Mouse (Mus musculus) lung, embryonic 14.5 days (tissue): Measurements from ENCODE around the gene Izumo1. TPM values are rescaled to one million over a fixed set of nuclear protein-coding genes. Genes with fewer than 3 reads are reported as not detected.

Source experiments
- ATAC-seq: fragments of 200-750 bp; cut with Nextera tagmentation; 2 replicates; pipeline ENCODE4 v1.8.0; 2017; ENCODE audit warnings: mild to moderate bottlenecking, moderate TSS enrichment, moderate library complexity; ENCODE audit not compliant: insufficient read depth
- DNase-seq: peaks from one replicate; pipeline ENCODE4 v3.0.0-alpha.2; 2015
- H3K27ac ChIP-seq: fragments of 300-500 bp; sonication (generic); 2 replicates; pipeline ENCODE4 v1.5.1; 2014; ENCODE audit warnings: low read depth, mild to moderate bottlenecking, moderate library complexity
- H3K27me3 ChIP-seq: fragments of 300-500 bp; sonication (generic); 2 replicates; pipeline ENCODE4 v1.6.1; 2014; ENCODE audit warnings: low read length, control low read depth; ENCODE audit not compliant: insufficient read depth
- H3K36me3 ChIP-seq: fragments of 300-500 bp; sonication (generic); 2 replicates; pipeline ENCODE4 v1.6.1; 2014; ENCODE audit warnings: control low read depth; ENCODE audit not compliant: insufficient read depth
- H3K4me1 ChIP-seq: fragments of 300-500 bp; sonication (generic); 2 replicates; pipeline ENCODE4 v1.6.1; 2014; ENCODE audit warnings: antibody characterized with exemption, control low read depth; ENCODE audit not compliant: insufficient read depth
- H3K4me2 ChIP-seq: fragments of 300-500 bp; sonication (generic); 2 replicates; pipeline ENCODE4 v1.6.1; 2014; ENCODE audit warnings: mild to moderate bottlenecking
- H3K4me3 ChIP-seq: fragments of 300-500 bp; sonication (generic); 2 replicates; pipeline ENCODE4 v1.5.1; 2014; ENCODE audit warnings: low read depth, low read length
- H3K9ac ChIP-seq: fragments of 300-500 bp; sonication (generic); 2 replicates; pipeline ENCODE4 v1.6.1; 2014
- H3K9me3 ChIP-seq: fragments of 300-500 bp; sonication (generic); 2 replicates; pipeline ENCODE4 v1.6.1; 2016; ENCODE audit warnings: low read depth, low read length, control low read depth
- CTCF ChIP-seq: IDR thresholded peaks from 2 replicates; pipeline ENCODE4 v1.5.1; 2016; ENCODE audit warnings: antibody characterized with exemption, low read depth
- whole genome bisulfite sequencing: fragments of 180-500 bp; shearing (Covaris S2); extraction: QIAGEN DNeasy Blood & Tissue Kit; methylation state at CpG from one replicate; pipeline ENCODE4 v1.1.7; 2014; 5-methylcytosine and 5-hydroxymethylcytosine counted together
- polyA plus RNA-seq: library from polyadenylated mRNA; unstranded; fragments of >200 nt; fragmentation: Nextera tagmentation; extraction: Ambion mirVana; gene quantifications from 2 replicates; pipeline ENCODE4 v1.2.1, GENCODE M21; 2014

Gene Izumo1
- polyA plus RNA-seq, 1 experiment from 2014 or later: 0.28 TPM

DNA sequence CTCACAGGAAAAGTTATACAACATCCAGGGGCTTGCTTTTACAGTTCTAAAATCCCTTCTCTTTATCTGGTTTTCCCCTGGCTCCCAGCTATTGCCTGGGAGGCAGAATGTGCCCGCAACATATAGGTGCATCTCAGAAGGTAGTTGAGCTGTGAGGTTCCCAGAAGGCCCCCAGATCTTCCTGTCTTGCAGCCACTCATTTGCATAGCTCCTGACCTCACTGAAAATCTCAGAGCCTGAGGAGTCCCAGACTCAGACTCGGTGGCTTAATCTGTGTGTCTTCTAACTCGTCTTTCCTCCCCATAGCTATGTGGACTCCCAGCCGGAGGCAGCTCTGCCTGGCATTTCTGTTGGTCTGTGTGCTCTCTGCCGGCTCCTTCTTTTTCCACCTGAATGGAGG, 3.3 kb upstream of the Izumo1 start:
- Histone ChIP-seq H3K4me3 (no peak overlapping the region), H3K9ac (no peak overlapping the region), H3K27me3 (peaks cover 25% of the 10 kb centered on the region), H3K27ac (no peak overlapping the region), H3K4me1 (no peaks in the 10 kb centered on the region), H3K4me2 (no peak overlapping the region), H3K36me3 (no peaks in the 10 kb centered on the region), H3K9me3 (no peaks in the 10 kb centered on the region)
- no peak for ATAC-seq
- no peak for TF ChIP-seq CTCF
- no peak for DNase-seq
- 87% methylated on average over 5 of the region's 5 CpGs for WGBS

DNA sequence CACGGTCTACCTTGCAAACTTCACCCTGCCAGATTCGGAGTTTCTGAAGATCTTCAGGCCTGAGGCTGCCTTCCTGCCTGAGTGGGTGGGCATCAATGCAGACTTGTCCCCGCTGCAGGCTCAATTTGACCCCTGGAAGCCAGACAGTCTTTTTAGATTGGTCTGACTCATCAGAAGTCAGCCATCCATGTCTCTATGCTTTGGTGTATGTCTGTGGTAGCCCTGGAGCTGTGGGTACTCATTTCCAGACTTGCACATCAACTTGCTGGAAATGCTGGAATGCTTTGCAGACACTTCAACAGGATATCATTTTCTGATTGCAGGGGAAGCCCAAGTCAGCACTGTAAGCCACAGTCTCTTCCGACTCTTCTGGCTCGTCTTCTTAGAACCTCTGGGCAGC, 2.0 kb upstream of the Izumo1 start:
- Histone ChIP-seq H3K4me3 (no peak overlapping the region), H3K27me3 (peaks cover 25% of the 10 kb centered on the region), H3K4me2 (no peak overlapping the region), H3K27ac (no peak overlapping the region), H3K9me3 (no peaks in the 10 kb centered on the region), H3K9ac (no peak overlapping the region), H3K36me3 (no peaks in the 10 kb centered on the region), H3K4me1 (no peaks in the 10 kb centered on the region)
- ATAC-seq: no peak
- WGBS: 85% methylated on average over 5 of the region's 5 CpGs
- no peak for TF ChIP-seq CTCF
- DNase-seq: no peak

DNA sequence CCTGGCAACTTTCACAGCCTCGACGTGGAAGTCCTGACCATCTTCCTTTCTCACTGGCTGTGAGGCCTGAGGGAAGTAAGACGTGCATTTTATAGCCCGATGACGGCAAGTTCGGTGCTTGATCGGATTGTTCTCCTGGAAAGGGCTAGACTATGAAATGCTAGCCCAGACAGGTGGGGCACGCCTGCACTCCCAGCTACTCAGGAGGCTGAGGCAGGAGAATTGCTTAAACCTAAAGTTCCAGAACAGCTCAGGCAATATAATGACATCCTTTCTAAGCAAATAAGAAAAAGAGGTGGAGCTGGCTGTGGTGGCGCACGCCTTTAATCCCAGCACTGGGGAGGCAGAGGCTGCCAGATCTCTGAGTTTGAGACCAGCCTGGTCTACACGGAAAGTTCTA, 1.9 kb downstream of the Izumo1 start:
- Histone ChIP-seq H3K36me3 (no peaks in the 10 kb centered on the region), H3K4me1 (no peaks in the 10 kb centered on the region), H3K4me3 (no peak overlapping the region), H3K27ac (no peak overlapping the region), H3K4me2 (no peak overlapping the region), H3K27me3 (peaks cover 15% of the 10 kb centered on the region), H3K9me3 (no peaks in the 10 kb centered on the region), H3K9ac (no peak overlapping the region)
- ATAC-seq (no peak), DNase-seq (no peak)
- 92% methylated on average over 11 of the region's 11 CpGs for WGBS
- TF ChIP-seq CTCF: no peak

DNA sequence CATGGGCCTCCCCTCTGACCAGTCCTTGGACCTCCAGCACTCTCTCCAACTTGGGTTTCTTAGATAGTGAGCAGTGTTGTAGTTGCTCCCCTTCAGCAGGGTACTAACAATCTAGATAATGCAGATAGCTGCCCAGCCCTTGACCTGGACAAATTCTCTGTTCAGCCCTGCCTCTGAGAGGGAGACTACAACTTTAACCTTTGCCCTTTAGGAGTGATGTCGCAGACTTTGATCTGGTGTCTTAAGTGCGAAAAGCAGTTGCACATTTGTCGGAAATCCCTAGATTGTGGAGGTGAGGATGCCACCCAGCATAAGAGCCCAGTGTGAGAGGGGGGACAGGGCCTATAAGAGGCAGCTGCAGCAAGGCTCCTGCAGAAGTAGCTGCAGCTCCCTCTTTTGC, 3.1 kb downstream of the Izumo1 start:
- H3K4me1 ChIP-seq: no peaks in the 10 kb centered on the region
- DNase-seq: no peak
- no peak overlapping the region for H3K9ac ChIP-seq
- H3K9me3 ChIP-seq: no peaks in the 10 kb centered on the region
- no peak for TF ChIP-seq CTCF
- H3K27me3 ChIP-seq: peaks cover 17% of the 10 kb centered on the region
- H3K4me3 ChIP-seq: no peak overlapping the region
- H3K27ac ChIP-seq: no peak overlapping the region
- H3K4me2 ChIP-seq: no peak overlapping the region
- H3K36me3 ChIP-seq: no peaks in the 10 kb centered on the region
- 53% methylated on average over 3 of the region's 3 CpGs for WGBS
- ATAC-seq: no peak

DNA sequence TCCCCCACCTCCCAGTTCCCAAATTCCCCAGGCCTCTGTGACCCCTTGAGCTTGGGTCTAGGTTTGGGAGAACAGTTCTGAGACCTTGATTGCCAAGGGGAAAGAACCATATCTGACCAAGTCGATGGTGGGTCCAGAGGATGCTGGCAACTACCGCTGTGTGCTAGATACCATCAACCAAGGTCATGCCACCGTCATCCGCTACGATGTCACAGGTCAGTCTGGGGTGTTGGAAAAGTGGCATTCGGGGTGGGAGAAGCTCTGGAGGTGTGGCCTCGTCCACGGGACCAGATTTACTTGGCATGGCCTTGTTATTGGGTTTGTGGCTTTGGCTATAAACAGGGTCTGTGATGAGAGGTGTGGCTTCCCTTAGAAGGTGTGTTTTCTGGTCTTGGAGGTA, 3.9 kb downstream of the Izumo1 start:
- H3K36me3 ChIP-seq: no peaks in the 10 kb centered on the region
- no peaks in the 10 kb centered on the region for H3K4me1 ChIP-seq
- no peak for TF ChIP-seq CTCF
- no peak overlapping the region for H3K4me3 ChIP-seq
- ATAC-seq (no peak), DNase-seq (no peak)
- no peaks in the 10 kb centered on the region for H3K9me3 ChIP-seq
- 81% methylated on average over 8 of the region's 8 CpGs for WGBS
- H3K27ac ChIP-seq: no peak overlapping the region
- H3K9ac ChIP-seq: no peak overlapping the region
- no peak overlapping the region for H3K4me2 ChIP-seq
- peaks cover 17% of the 10 kb centered on the region for H3K27me3 ChIP-seq

DNA sequence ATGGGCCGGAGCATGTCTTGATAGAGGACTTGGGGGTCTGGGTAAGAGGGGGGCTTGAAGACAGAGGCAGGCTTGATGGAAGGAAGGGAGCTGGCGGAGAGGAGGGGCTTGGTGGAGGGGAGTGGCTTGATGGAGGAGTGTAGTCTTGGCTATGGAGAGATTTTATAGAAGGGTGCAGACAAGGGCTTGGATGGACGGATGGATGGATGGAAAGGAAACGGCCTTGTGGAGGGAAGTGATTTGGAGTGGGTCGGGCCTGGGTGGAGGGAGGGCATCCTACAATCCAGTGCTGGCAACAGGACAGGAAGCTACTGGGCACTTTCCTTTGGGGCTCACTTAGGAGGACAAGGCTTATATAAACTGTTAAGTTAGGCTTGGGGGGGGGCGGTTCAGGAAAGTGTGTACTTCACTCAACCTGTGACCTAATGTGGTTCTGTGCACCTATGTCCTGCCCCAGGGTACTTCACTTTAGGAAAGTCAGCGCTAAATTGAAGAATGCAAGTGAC, 5.0 kb downstream of the Izumo1 start:
- Histone ChIP-seq H3K27ac (peak overlapping the region; percentile 46; the same call in 1 of the 2 replicates), H3K27me3 (peaks cover 17% of the 10 kb centered on the region), H3K9ac (no peak overlapping the region), H3K4me2 (peak overlapping the region; percentile 13; the same call in 1 of the 2 replicates), H3K9me3 (no peaks in the 10 kb centered on the region), H3K36me3 (no peaks in the 10 kb centered on the region), H3K4me1 (no peaks in the 10 kb centered on the region), H3K4me3 (no peak overlapping the region)
- no peak for TF ChIP-seq CTCF
- DNase-seq (no peak), ATAC-seq (no peak)
- WGBS: 82% methylated on average over 7 of the region's 7 CpGs

DNA sequence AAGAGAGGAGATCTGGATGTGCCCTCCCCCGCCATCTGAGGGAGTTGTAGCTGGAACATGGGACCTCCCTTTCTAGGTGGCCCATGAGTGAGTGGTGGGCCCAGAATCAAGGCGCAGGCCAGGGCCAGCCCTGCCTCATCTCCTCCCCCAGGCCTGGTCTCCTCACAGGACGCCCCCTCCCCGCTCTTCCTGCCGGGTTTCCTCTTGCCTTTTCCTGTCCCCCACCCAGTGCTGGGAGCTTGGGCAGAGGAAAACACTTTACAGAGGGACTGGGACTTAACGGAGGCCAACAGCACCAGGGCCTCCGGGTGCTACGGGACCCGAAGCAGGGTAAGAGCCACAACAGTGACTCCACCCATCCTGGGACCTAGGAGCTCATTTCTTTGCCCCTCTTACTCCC, 5.7 kb downstream of the Izumo1 start, which contains the start of gene Rasip1:
Gene Rasip1 (plus strand): TSS at position 228 of the 400 bp plus-strand sequence.
- Histone ChIP-seq H3K36me3 (no peaks in the 10 kb centered on the region), H3K4me1 (0 out of 2 replicates have a peak, but pooled peaks cover under 1% of the 10 kb centered on the region), H3K9ac (peak within 1 kb of the TSS; percentile 73), H3K27me3 (peaks cover 17% of the 10 kb centered on the region), H3K4me2 (peak within 1 kb of the TSS; percentile 96), H3K27ac (peak within 1 kb of the TSS; percentile 46), H3K9me3 (no peaks in the 10 kb centered on the region), H3K4me3 (peak within 1 kb of the TSS; percentile 58)
- ATAC-seq (peak; percentile 15; the same call in 1 of the 2 replicates), DNase-seq (peak; percentile 55)
- TF ChIP-seq CTCF: no peak
- 73% methylated on average over 9 of the region's 9 CpGs for WGBS
